Mouse (Mus musculus) frontal cortex, postnatal 14 days (tissue): Measurements from ENCODE around the gene H2afb3.
"Not testable (repeated sequence)": the region's sequence is repeated elsewhere in the genome, so short reads cannot be mapped to it uniquely, and the experiment has no call there.

ENCODE experiments used
- DNase-seq, 2 experiments: peaks; one replicate each; pipeline ENCODE4 v3.0.0; 2022; ENCODE audit warnings: low spot score in 2 of 2

Gene H2afb3

DNA sequence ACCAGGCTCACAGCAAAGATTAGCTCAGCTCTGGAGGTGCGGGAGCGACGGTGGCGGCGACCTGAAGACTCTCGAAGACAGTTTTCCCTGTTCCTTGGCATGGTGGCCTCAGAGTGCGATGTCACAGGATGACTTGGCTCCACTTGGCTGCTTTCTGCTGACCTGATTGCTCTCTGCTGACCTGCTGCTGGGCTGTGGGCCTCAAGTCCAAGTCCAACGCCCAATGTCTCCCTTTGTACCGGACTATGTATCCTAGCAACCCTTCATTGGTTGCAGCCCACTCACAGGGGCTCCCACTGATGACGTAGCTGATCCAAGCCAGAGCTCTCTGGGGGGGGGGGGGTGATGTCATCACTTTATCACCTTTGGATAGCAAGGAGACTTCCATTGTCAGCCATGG, at the start of gene H2afb3:
H2afb3 (minus strand) TSS at position 101 of the 400 bp plus-strand sequence.
- DNase-seq = not testable (repeated sequence)

DNA sequence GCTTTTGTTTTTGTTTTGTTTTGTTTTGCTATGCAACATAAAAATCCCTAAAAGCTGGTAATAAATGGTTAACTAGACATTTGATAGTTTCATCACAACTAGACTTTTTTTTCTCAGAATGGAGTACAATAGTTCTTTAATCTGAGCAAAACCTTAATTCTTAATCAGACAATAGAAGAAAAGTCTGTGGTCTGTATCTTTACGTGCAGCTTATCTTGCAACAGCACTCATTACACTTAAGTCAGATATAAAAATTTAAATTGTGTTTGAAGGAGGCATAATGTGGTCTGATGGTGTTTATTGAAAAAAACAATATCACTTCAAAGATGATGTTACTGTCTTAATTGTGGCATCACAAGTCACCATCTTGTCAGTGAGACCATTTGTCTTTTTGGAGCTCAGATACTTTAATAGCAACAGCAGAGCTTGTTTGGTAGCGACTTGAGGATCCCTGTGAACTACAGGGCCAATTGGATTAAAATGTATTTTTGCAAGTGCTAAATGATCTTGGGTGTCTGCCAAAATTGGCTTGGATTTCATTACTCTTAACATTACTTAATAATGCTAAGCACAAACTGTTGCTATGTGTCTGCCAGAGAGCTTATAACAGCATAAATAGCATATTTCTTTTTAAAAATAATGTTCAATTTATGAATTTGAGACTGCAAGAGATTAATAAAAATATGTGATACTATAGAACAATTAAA, 11.3 kb downstream of the H2afb3 start:
- no peak for DNase-seq

DNA sequence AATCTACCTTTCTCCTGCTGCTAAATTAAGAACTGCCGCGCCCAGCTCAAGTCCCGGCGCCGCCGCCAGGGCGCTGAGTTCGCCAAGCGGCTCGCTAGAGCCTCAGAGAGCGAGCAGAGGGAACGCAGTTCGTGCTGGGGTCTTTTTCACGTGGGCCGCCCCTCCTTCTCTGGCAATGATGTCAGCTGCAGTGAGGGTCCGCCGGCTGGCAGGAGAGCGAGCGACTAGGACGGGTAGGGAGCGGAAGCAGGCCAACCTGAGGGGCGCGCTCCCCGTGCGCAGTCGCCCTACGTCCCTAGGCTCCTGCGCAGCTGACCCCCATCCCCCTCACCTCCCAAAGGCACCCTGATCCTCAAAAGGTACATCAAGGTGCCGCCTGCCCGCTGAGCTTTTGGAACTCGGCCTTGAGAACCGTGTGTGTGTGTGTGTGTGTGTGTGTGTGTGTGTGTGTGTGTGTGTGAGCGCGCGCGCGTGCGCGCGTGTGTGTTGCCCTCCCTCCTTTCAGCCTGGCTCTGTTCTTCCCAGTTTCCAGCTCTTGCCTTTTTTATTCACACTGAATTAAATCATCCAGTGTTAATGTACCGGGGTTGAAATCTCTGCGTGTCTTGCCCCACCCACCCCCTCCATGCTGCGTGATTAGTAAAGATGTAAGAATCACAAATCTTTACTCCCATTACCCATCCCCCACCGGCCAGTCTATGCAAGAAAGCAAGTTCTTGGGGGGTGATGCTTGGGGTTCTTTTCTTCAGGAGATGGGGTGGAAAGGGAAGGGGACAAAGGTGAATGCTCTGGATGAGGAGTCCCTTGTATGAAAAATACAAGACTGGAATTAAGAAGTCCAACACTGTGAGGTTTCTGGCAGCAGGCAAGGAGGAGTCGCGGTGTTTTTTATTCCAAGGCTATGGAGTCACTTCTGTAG, 19.8 kb downstream of the H2afb3 start:
- DNase-seq = peak; percentile 17 to 25

DNA sequence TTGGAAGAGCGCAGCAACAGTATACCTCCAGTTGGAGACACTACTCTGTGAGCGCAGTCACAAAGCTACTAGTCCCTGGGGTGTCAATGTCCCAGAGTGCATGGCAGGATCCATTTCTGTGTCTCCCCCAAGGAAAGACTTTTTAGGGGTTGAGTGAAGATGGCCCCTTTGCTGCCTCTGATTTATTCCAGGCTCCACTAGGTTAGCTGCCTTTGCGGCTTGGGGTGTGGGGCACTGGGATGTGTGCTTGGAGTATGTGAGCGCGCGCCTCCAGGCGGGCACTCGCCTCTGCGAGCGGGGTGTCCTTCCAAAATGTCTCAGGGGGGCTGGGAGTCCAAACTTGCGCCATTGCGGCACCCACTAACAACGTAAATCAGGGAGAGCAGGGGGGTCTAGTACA, 21.2 kb downstream of the H2afb3 start:
- DNase-seq = peak in 1 of 2 experiments; percentile 18

- peak in 1 of 2 experiments; percentile 10 for DNase-seq
Observed at GRCm38 (mm10) chrX:120290900-120291280, 22.0 kb downstream of the H2afb3 start.

DNA sequence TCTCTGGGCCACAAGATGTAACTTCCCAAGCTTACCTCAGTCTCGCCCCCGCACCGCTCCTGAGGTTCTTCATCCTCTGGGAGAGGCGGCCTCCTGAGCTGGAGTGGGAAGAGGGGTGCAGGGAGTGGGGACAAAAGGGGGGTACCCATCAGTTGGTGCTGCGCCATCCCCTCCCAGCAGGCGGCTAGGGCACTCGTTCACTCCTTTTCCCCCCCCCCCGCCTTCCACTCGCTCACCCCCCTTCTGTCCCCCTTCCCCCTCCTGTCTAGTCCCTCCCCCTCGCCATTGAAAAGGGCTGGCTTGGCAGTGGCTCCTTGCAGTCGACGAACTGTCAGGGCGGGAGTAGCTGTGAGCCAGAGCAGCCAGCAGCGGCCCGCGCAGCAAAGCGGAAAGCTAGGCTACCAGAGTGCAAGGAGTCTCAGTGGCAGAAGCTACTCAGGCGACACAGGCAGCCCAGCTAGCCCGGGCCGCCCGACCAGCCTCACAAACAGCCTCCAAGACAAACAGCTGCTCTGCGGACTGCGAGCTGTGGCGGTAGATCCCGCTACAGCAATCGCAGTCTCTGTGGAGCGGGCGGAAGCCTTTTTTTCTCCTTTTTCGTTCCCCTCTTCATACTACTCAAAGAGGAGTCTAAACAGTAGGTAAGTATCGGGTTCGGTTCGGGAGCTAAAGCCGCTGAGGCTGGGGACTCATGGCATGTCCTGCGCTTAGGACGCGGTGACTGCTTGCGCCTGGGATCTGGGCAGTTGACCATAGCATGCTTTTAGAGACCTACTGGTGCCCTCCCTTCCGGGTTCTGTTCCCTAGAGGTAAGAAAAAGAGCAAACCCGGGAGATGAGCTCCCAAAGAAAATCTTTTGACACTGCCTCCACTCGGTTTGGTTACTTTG, 22.6 kb downstream of the H2afb3 start, which contains the start of gene Pcdh11x:
Pcdh11x (plus strand) TSS at position 249 of the 889 bp plus-strand sequence.
- DNase-seq = peak; percentile 32 to 46

DNA sequence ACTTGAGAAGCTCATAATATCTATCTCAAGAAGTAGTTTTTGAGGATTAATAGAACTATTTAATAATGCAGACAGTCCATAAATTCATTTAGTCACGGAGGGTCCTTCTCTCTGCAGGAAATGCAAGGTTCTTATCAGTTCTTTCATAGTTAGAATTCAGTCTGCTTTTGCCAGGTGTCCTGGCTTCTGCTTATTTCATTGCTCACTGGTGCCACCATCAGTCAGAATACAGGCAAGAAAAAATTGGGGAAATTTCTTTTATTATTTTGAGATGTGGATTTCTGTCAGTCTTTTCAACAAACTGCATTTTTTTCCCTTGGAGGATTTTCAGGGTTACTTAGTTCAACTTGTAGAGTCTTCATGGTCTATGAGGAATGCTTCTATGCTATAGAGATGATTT, 25.4 kb downstream of the H2afb3 start:
- DNase-seq = no peak

DNA sequence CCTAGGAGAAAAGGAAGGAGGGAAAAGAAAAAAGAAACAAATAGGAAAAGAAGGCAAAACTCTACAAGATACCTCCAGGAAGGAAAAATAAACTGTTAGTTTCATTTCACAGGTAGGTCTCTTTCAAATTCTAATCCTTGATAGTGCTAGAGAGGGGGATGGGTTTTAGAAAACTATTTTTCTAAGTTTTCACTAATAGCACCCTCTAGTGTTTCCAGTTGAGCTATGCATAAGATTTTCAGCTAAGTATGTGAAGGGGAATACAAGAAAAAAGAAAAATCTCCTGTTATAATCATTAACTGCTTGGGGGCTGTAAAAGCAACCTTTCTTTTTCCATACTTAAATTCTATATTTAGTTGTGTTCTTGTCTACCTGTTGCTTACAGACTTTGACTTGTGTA, 27.4 kb downstream of the H2afb3 start:
- DNase-seq = no peak
